Mouse (Mus musculus): ENCODE data around the gene Gm26965. TPM values are rescaled to one million over a fixed set of nuclear protein-coding genes. Genes with fewer than 3 reads are reported as not detected.

The Gm26965 gene
- total RNA-seq, 1 experiment from 2014 or later, result not detected

- ATAC-seq (replicated peaks in 1 of 2; ENCODE audit: insufficient read depth in 1 of 2, low FRiP score in 2 of 2, low TSS enrichment in 1 of 2, low read depth in 1 of 2, poor library complexity in 2 of 2, severe bottlenecking in 2 of 2), result peak; percentile 99 to 100
Observed at GRCm38 (mm10) chr13:67451172-67452020, 74.6 kb downstream of the Gm26965 start, which contains the start of gene Zfp874a. Zfp874a (minus strand) TSS chr13:67451624.

Other genes with a start within 250 kb of the Gm26965 start
- 3.6 and 5.8 TPM in 2 replicates for gene Zfp458, start 247.7 kb downstream of the Gm26965 start, total RNA-seq (2017)
- gene Zfp457, start 219.7 kb downstream of the Gm26965 start, total RNA-seq (2017), result 1.5 TPM in 1 of 2 replicates, not detected in the other
- gene Zfp595, start 193.6 kb downstream of the Gm26965 start, total RNA-seq (2017), result 10.0 and 10.1 TPM in 2 replicates
- 7.3 and 13.3 TPM in 2 replicates for gene Gm28044, start 165.6 kb downstream of the Gm26965 start, total RNA-seq (2017)
- 8.2 and 11.0 TPM in 2 replicates for gene Zfp953, start 165.5 kb downstream of the Gm26965 start, total RNA-seq (2017)
- gene Gm28041, start 150.4 kb downstream of the Gm26965 start, total RNA-seq (2017), result 3.2 and 3.8 TPM in 2 replicates
- 5.9 and 6.1 TPM in 2 replicates for gene Zfp456, start 150.3 kb downstream of the Gm26965 start, total RNA-seq (2017)
- gene Zfp429, start 126.3 kb downstream of the Gm26965 start, total RNA-seq (2017), result 7.4 and 13.6 TPM in 2 replicates
- 3.0 and 16.1 TPM in 2 replicates for gene Zfp459, start 104.7 kb downstream of the Gm26965 start, total RNA-seq (2017)
- 19.6 and 21.8 TPM in 2 replicates for gene Zfp874a, start 74.5 kb downstream of the Gm26965 start, total RNA-seq (2017)
- 9.2 and 14.7 TPM in 2 replicates for gene Zfp874b, start 41.9 kb downstream of the Gm26965 start, total RNA-seq (2017)
- 9.8 and 22.2 TPM in 2 replicates for gene Zfp58, start 25.6 kb downstream of the Gm26965 start, total RNA-seq (2017)
- 27.1 and 31.8 TPM in 2 replicates for gene Zfp87, start within 50 bp of the Gm26965 start, total RNA-seq (2017)
- gene Zfp748, start 27.7 kb upstream of the Gm26965 start, total RNA-seq (2017), result 13.8 and 34.3 TPM in 2 replicates
- 23.4 and 31.7 TPM in 2 replicates for gene Zfp729b, start 83.6 kb upstream of the Gm26965 start, total RNA-seq (2017)
- not detected in 2 replicates for gene Gm49345, start 111.6 kb upstream of the Gm26965 start, total RNA-seq (2017)
- gene Zfp729a, start 111.6 kb upstream of the Gm26965 start, total RNA-seq (2017), result 17.4 and 21.3 TPM in 2 replicates
- gene Zfp738, start 160.9 kb upstream of the Gm26965 start, total RNA-seq (2017), result 32.5 and 35.5 TPM in 2 replicates
- 23.2 and 29.6 TPM in 2 replicates for gene Zfp65, start 203.0 kb upstream of the Gm26965 start, total RNA-seq (2017)
- 8.0 and 13.4 TPM in 2 replicates for gene Zfp85, start 229.1 kb upstream of the Gm26965 start, total RNA-seq (2017)

Measured in hematopoietic stem cell, adult 5-6 weeks (primary cell).